Mouse (Mus musculus) thymus, postnatal 4 days (tissue): ENCODE measurements around the gene Slc39a3.

Experiments used
- DNase-seq: peaks from one replicate; pipeline ENCODE4 v3.0.0; 2021

Slc39a3 gene

GRCm38 (mm10) chr10:80981564-80982112, 55.6 kb downstream of the Slc39a3 start:
- no peak for DNase-seq
